Mouse (Mus musculus): ENCODE results near the gene Syn3.
A peak's percentile ranks its signal among the peaks of the same experiment; 100 is the strongest.
"Not testable (repeated sequence)": the region's sequence is repeated elsewhere in the genome, so short reads cannot be mapped to it uniquely, and the experiment has no call there.

Gene Syn3

GRCm38 (mm10) chr10:86498673-86499391 lies at the start of gene Syn3:
Syn3 (minus strand) TSS chr10:86498896.
- peak; percentile 95 for DNase-seq (ENCODE audit: low read depth, low spot score)

GRCm38 (mm10) chr10:86526357-86526874 lies 27.7 kb upstream of the Syn3 start:
- DNase-seq (ENCODE audit: low read depth, low spot score): not testable (repeated sequence)

- no peak for DNase-seq (ENCODE audit: low read depth, low spot score)
Measured at GRCm38 (mm10) chr10:86513801-86514200, 15.1 kb upstream of the Syn3 start.

GRCm38 (mm10) chr10:86510941-86511340 lies 12.2 kb upstream of the Syn3 start:
- DNase-seq (ENCODE audit: low read depth, low spot score): no peak

- DNase-seq (ENCODE audit: low read depth, low spot score): no peak
Measured at GRCm38 (mm10) chr10:86502063-86502462, 3.4 kb upstream of the Syn3 start.

GRCm38 (mm10) chr10:86498051-86498672 lies 534 bp downstream of the Syn3 start:
- peak; percentile 54 for DNase-seq (ENCODE audit: low read depth, low spot score)

GRCm38 (mm10) chr10:86495851-86496250 lies 2.8 kb downstream of the Syn3 start:
- no peak for DNase-seq (ENCODE audit: low read depth, low spot score)

GRCm38 (mm10) chr10:86493140-86493539 lies 5.6 kb downstream of the Syn3 start:
- no peak for DNase-seq (ENCODE audit: low read depth, low spot score)

GRCm38 (mm10) chr10:86492089-86492907 lies 6.4 kb downstream of the Syn3 start:
- peak; percentile 45 for DNase-seq (ENCODE audit: low read depth, low spot score)

- no peak for DNase-seq (ENCODE audit: low read depth, low spot score)
Measured at GRCm38 (mm10) chr10:86491316-86492088, 7.2 kb downstream of the Syn3 start.

GRCm38 (mm10) chr10:86488544-86488943 lies 10.2 kb downstream of the Syn3 start:
- no peak for DNase-seq (ENCODE audit: low read depth, low spot score)

GRCm38 (mm10) chr10:86485971-86486370 lies 12.7 kb downstream of the Syn3 start:
- no peak for DNase-seq (ENCODE audit: low read depth, low spot score)

GRCm38 (mm10) chr10:86483968-86484367 lies 14.7 kb downstream of the Syn3 start:
- DNase-seq (ENCODE audit: low read depth, low spot score): peak; percentile 51

- DNase-seq (ENCODE audit: low read depth, low spot score): no peak
Measured at GRCm38 (mm10) chr10:86482496-86482895, 16.2 kb downstream of the Syn3 start.

GRCm38 (mm10) chr10:86480711-86481110 lies 18.0 kb downstream of the Syn3 start:
- DNase-seq (ENCODE audit: low read depth, low spot score): no peak

- DNase-seq (ENCODE audit: low read depth, low spot score): peak; percentile 39
Measured at GRCm38 (mm10) chr10:86479718-86480121, 19.0 kb downstream of the Syn3 start.

- DNase-seq (ENCODE audit: low read depth, low spot score): no peak
Measured at GRCm38 (mm10) chr10:86476720-86477119, 22.0 kb downstream of the Syn3 start.

GRCm38 (mm10) chr10:86475270-86475669 lies 23.4 kb downstream of the Syn3 start:
- DNase-seq (ENCODE audit: low read depth, low spot score): no peak

GRCm38 (mm10) chr10:86474176-86475154 lies 24.2 kb downstream of the Syn3 start:
- DNase-seq (ENCODE audit: low read depth, low spot score): no peak

GRCm38 (mm10) chr10:86473637-86474154 lies 25.0 kb downstream of the Syn3 start:
- peak; percentile 77 for DNase-seq (ENCODE audit: low read depth, low spot score)

Measured in mesoderm, embryonic 11.5 days (tissue).